Mouse (Mus musculus) embryonic facial prominence, embryonic 11.5 days (tissue): Measurements from ENCODE around the gene Gm13102. TPM values are rescaled to one million over a fixed set of nuclear protein-coding genes. Genes with fewer than 3 reads are reported as not detected.
"Not testable (repeated sequence)": the region's sequence is repeated elsewhere in the genome, so short reads cannot be mapped to it uniquely, and the experiment has no call there.

ENCODE experiments used
- ATAC-seq: fragments of 200-750 bp; cut with Nextera tagmentation; replicated peaks from 2 replicates; pipeline ENCODE4 v1.8.0; 2017; ENCODE audit warnings: low read depth; ENCODE audit not compliant: insufficient number of reproducible peaks, low FRiP score, low TSS enrichment
- DNase-seq: peaks from one replicate; pipeline ENCODE4 v3.0.0-alpha.2; 2015; ENCODE audit warnings: low spot score
- H3K27ac ChIP-seq: fragments of 300-500 bp; sonication (generic); replicated peaks from 2 replicates; pipeline ENCODE4 v1.5.1; 2014; ENCODE audit warnings: mild to moderate bottlenecking, low read depth, low read length, control low read depth
- H3K27me3 ChIP-seq: fragments of 300-500 bp; sonication (generic); 2 replicates; pipeline ENCODE4 v1.6.1; 2014; ENCODE audit warnings: mild to moderate bottlenecking, low read length, moderate library complexity, mixed read lengths; ENCODE audit not compliant: control insufficient read depth, insufficient read depth
- H3K36me3 ChIP-seq: fragments of 300-500 bp; sonication (generic); replicated peaks from 2 replicates; pipeline ENCODE4 v1.6.1; 2014; ENCODE audit warnings: low read depth, mild to moderate bottlenecking, low read length, moderate library complexity, mixed read lengths; ENCODE audit not compliant: control insufficient read depth, insufficient read depth
- H3K4me1 ChIP-seq: fragments of 300-500 bp; sonication (generic); 2 replicates; pipeline ENCODE4 v1.6.1; 2014; ENCODE audit warnings: low read length, mixed read lengths; ENCODE audit not compliant: control insufficient read depth, insufficient read depth
- H3K4me2 ChIP-seq: fragments of 300-500 bp; sonication (generic); 2 replicates; pipeline ENCODE4 v1.6.1; 2014; ENCODE audit warnings: low read depth, mild to moderate bottlenecking, control low read depth, low read length, moderate library complexity
- H3K4me3 ChIP-seq: fragments of 300-500 bp; sonication (generic); 2 replicates; pipeline ENCODE4 v1.5.1; 2014; ENCODE audit warnings: low read depth, low read length, control low read depth
- H3K9ac ChIP-seq: fragments of 300-500 bp; sonication (generic); replicated peaks from 2 replicates; pipeline ENCODE4 v1.6.1; 2014; ENCODE audit warnings: mild to moderate bottlenecking, control low read depth, low read length
- H3K9me3 ChIP-seq: fragments of 300-500 bp; sonication (generic); replicated peaks from 2 replicates; pipeline ENCODE4 v1.6.1; 2016; ENCODE audit warnings: mild to moderate bottlenecking, low read length, inconsistent platforms, mixed read lengths; ENCODE audit not compliant: control insufficient read depth
- WGBS: fragments of 180-500 bp; shearing (Covaris S2); extraction: QIAGEN DNeasy Blood & Tissue Kit; methylation state at CpG from one replicate; pipeline ENCODE4 v1.1.7; 2014; 5-methylcytosine and 5-hydroxymethylcytosine counted together
- polyA plus RNA-seq: library from polyadenylated mRNA; unstranded; fragments of >200 nt; fragmentation: Nextera tagmentation; extraction: Ambion mirVana; gene quantifications from 2 replicates; pipeline ENCODE4 v1.2.1, GENCODE M21; 2014

The Gm13102 gene
- not detected in 2 replicates for polyA plus RNA-seq

GRCm38 (mm10) chr4:144106174-144106573 is at the start of gene Gm13102:
Gene Gm13102 (plus strand): TSS chr4:144106474.
- H3K9me3 ChIP-seq, H3K4me1 ChIP-seq, H3K4me3 ChIP-seq, H3K9ac ChIP-seq, H3K27me3 ChIP-seq, H3K36me3 ChIP-seq, DNase-seq, H3K4me2 ChIP-seq, ATAC-seq, H3K27ac ChIP-seq: not testable (repeated sequence)
- no CpG with 5 or more reads among the region's 2 CpGs for WGBS

GRCm38 (mm10) chr4:144058826-144059225 is 47.4 kb upstream of the Gm13102 start, which contains the start of gene Pramel4:
Gene Pramel4 (plus strand): TSS chr4:144059126.
- not testable (repeated sequence) for ATAC-seq

More at GRCm38 (mm10) chr4:144058826-144059225, 47.4 kb upstream of the Gm13102 start, which contains the start of gene Pramel4:
- H3K4me1 ChIP-seq, H3K4me3 ChIP-seq, H3K27me3 ChIP-seq, H3K9ac ChIP-seq, H3K36me3 ChIP-seq, H3K9me3 ChIP-seq, H3K4me2 ChIP-seq, DNase-seq, H3K27ac ChIP-seq: not testable (repeated sequence)
- WGBS = 90% methylated on average over 3 of the region's 3 CpGs

Other genes starting within 250 kb of the Gm13102 start
- gene Pramef6, start 206.1 kb upstream of the Gm13102 start, polyA plus RNA-seq = not detected in 2 replicates
- not detected in 2 replicates for gene Pramef25, start 155.5 kb upstream of the Gm13102 start, polyA plus RNA-seq
- gene Gm13101, start 139.5 kb upstream of the Gm13102 start, polyA plus RNA-seq = not detected in 2 replicates
- not detected in 2 replicates for gene Pramef17, start 112.1 kb upstream of the Gm13102 start, polyA plus RNA-seq
- gene Pramel4, start 47.3 kb upstream of the Gm13102 start, polyA plus RNA-seq = not detected in 2 replicates
- not detected in 2 replicates for gene Oog3, start 56.2 kb downstream of the Gm13102 start, polyA plus RNA-seq
- gene Oog2, start 84.2 kb downstream of the Gm13102 start, polyA plus RNA-seq = not detected in 2 replicates
- gene C87977, start 106.8 kb downstream of the Gm13102 start, polyA plus RNA-seq = not detected in 2 replicates
- gene Pramel5, start 174.0 kb downstream of the Gm13102 start, polyA plus RNA-seq = not detected in 2 replicates
- not detected in 2 replicates for gene Gm13128, start 223.8 kb downstream of the Gm13102 start, polyA plus RNA-seq